Mouse (Mus musculus): ENCODE measurements around the gene Lsamp. TPM values are rescaled to one million over a fixed set of nuclear protein-coding genes. Genes with fewer than 3 reads are reported as not detected.
"Not testable (repeated sequence)": the region's sequence is repeated elsewhere in the genome, so short reads cannot be mapped to it uniquely, and the experiment has no call there.

Gene Lsamp
- polyA plus RNA-seq, 1 experiment from 2014 or later: 1.3 TPM

GRCm38 (mm10) chr16:40567431-40567941, 583.3 kb downstream of the Lsamp start:
- no peaks in the 10 kb centered on the region for H3K4me1 ChIP-seq (replicated peaks; ENCODE audit: control insufficient read depth, insufficient read depth, low read length)
- H3K27me3 ChIP-seq (replicated peaks; ENCODE audit: control insufficient read depth, insufficient read depth, low read length): no peaks in the 10 kb centered on the region
- H3K27ac ChIP-seq (ENCODE audit: low read depth, low read length): no peak overlapping the region
- no peak overlapping the region for H3K4me2 ChIP-seq
- no peak for ATAC-seq (replicated peaks; ENCODE audit: low FRiP score)
- DNase-seq (ENCODE audit: low spot score): no peak
- H3K9ac ChIP-seq (ENCODE audit: low read depth, low read length): no peak overlapping the region
- no peaks in the 10 kb centered on the region for H3K36me3 ChIP-seq (ENCODE audit: control insufficient read depth, insufficient read depth, low read length)
- H3K9me3 ChIP-seq (ENCODE audit: control insufficient read depth, low read length): no peaks in the 10 kb centered on the region
- WGBS: 82% methylated on average over 9 of the region's 9 CpGs
- H3K4me3 ChIP-seq (ENCODE audit: low read depth, low read length): no peak overlapping the region

DNA sequence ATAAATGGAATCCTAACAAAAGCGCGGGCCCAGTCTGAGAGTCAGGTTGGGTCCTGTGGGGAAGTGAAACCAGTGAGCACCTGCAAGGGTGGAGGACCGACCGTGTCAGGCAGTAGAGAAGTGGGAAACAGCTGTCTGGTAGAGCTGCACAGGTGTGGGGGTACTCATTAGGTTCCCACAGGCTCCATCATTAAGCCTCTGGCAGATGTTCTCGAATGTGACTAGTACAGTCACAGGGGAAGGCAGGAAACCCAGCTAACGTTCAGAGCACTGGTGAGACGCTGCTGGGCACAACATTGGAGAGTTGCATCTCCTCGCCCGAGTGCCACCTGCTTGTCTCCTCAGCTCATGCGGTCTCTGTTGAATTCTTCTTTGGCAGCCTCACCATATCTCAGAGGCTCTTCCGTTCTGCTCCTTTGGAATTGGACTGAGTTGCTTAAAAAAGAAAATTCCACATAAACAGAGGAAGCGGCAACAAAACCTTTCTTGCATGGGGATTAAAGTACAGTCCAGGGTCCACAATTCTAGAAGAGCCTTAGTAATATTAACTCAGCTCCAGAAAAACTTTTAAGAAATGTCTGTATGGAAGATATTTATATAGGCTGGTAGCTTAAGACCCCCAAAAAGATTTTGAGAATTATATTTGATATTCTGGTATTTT, 588.1 kb downstream of the Lsamp start:
- Histone ChIP-seq H3K4me1 (replicated peaks; ENCODE audit: control insufficient read depth, insufficient read depth, low read length) (no peaks in the 10 kb centered on the region), H3K4me3 (ENCODE audit: low read depth, low read length) (no peak overlapping the region), H3K9ac (ENCODE audit: low read depth, low read length) (no peak overlapping the region), H3K36me3 (ENCODE audit: control insufficient read depth, insufficient read depth, low read length) (no peaks in the 10 kb centered on the region), H3K27ac (ENCODE audit: low read depth, low read length) (no peak overlapping the region), H3K9me3 (ENCODE audit: control insufficient read depth, low read length) (no peaks in the 10 kb centered on the region), H3K4me2 (no peak overlapping the region), H3K27me3 (replicated peaks; ENCODE audit: control insufficient read depth, insufficient read depth, low read length) (no peaks in the 10 kb centered on the region)
- 85% methylated on average over 12 of the region's 12 CpGs for WGBS
- DNase-seq (ENCODE audit: low spot score) (no peak), ATAC-seq (replicated peaks; ENCODE audit: low FRiP score) (no peak)

DNA sequence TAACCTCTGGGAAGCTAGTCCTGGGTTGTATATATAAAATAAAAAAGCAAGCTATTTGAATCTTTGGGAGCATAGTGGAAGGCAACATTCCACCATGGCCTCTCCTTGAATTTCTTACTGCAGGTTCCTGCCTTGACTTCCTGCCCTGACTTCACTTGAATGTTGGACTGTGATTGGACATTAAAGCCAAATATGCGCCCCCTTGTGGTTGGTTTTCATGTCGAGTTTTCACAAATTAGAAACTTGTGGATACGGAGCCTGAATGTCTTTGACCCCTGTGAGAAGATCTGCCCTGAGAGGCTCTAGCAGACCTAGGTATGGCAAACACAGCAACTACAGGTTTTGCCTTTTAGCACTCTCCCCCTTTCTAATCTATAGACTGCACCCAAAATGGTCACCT, 597.9 kb downstream of the Lsamp start:
- Histone ChIP-seq H3K9me3 (ENCODE audit: control insufficient read depth, low read length) (no peaks in the 10 kb centered on the region), H3K36me3 (ENCODE audit: control insufficient read depth, insufficient read depth, low read length) (no peaks in the 10 kb centered on the region), H3K4me1 (replicated peaks; ENCODE audit: control insufficient read depth, insufficient read depth, low read length) (no peaks in the 10 kb centered on the region), H3K4me2 (no peak overlapping the region), H3K4me3 (ENCODE audit: low read depth, low read length) (no peak overlapping the region), H3K27me3 (replicated peaks; ENCODE audit: control insufficient read depth, insufficient read depth, low read length) (no peaks in the 10 kb centered on the region), H3K9ac (ENCODE audit: low read depth, low read length) (no peak overlapping the region), H3K27ac (ENCODE audit: low read depth, low read length) (no peak overlapping the region)
- DNase-seq (ENCODE audit: low spot score) (no peak), ATAC-seq (replicated peaks; ENCODE audit: low FRiP score) (no peak)
- WGBS: 57% methylated on average over 3 of the region's 3 CpGs

DNA sequence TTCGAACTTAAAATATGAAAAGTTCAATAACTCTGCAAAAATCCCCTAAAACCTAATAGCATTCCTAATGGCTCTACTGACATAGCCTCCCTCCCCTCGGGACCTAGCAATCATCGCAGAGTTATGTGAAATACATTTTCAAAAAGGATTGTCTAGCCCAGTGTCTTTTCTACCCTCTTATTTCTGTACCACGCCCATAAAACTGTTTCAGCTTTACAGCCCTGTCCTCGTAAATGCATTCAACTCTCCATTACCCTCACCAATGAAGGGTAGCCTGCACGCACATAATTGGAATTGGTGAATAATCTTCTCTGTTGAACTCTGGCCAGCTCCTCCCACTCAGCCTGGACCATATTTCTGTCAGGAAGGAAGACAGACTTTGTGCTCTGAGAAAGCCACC, 609.0 kb downstream of the Lsamp start:
- Histone ChIP-seq H3K27ac (ENCODE audit: low read depth, low read length) (no peak overlapping the region), H3K4me1 (replicated peaks; ENCODE audit: control insufficient read depth, insufficient read depth, low read length) (no peaks in the 10 kb centered on the region), H3K9me3 (ENCODE audit: control insufficient read depth, low read length) (no peaks in the 10 kb centered on the region), H3K36me3 (ENCODE audit: control insufficient read depth, insufficient read depth, low read length) (no peaks in the 10 kb centered on the region), H3K9ac (ENCODE audit: low read depth, low read length) (no peak overlapping the region), H3K27me3 (replicated peaks; ENCODE audit: control insufficient read depth, insufficient read depth, low read length) (no peaks in the 10 kb centered on the region), H3K4me2 (no peak overlapping the region), H3K4me3 (ENCODE audit: low read depth, low read length) (no peak overlapping the region)
- 79% methylated on average over 6 of the region's 6 CpGs for WGBS
- DNase-seq (ENCODE audit: low spot score) (no peak), ATAC-seq (replicated peaks; ENCODE audit: low FRiP score) (no peak)

GRCm38 (mm10) chr16:40601431-40602387, 617.5 kb downstream of the Lsamp start:
- no peaks in the 10 kb centered on the region for H3K4me1 ChIP-seq (replicated peaks; ENCODE audit: control insufficient read depth, insufficient read depth, low read length)
- H3K4me2 ChIP-seq: no peak overlapping the region
- DNase-seq (ENCODE audit: low spot score) (no peak), ATAC-seq (replicated peaks; ENCODE audit: low FRiP score) (no peak)
- no peaks in the 10 kb centered on the region for H3K27me3 ChIP-seq (replicated peaks; ENCODE audit: control insufficient read depth, insufficient read depth, low read length)
- H3K36me3 ChIP-seq (ENCODE audit: control insufficient read depth, insufficient read depth, low read length): no peaks in the 10 kb centered on the region
- no peaks in the 10 kb centered on the region for H3K9me3 ChIP-seq (ENCODE audit: control insufficient read depth, low read length)
- H3K4me3 ChIP-seq (ENCODE audit: low read depth, low read length): no peak overlapping the region
- H3K27ac ChIP-seq (ENCODE audit: low read depth, low read length): no peak overlapping the region
- WGBS: 37% methylated on average over 4 of the region's 4 CpGs
- H3K9ac ChIP-seq (ENCODE audit: low read depth, low read length): no peak overlapping the region

- DNase-seq (ENCODE audit: low spot score) (no peak), ATAC-seq (replicated peaks; ENCODE audit: low FRiP score) (no peak)
- Histone ChIP-seq H3K36me3 (ENCODE audit: control insufficient read depth, insufficient read depth, low read length) (no peaks in the 10 kb centered on the region), H3K27me3 (replicated peaks; ENCODE audit: control insufficient read depth, insufficient read depth, low read length) (no peaks in the 10 kb centered on the region), H3K27ac (ENCODE audit: low read depth, low read length) (no peak overlapping the region), H3K9me3 (ENCODE audit: control insufficient read depth, low read length) (no peaks in the 10 kb centered on the region), H3K4me1 (replicated peaks; ENCODE audit: control insufficient read depth, insufficient read depth, low read length) (no peaks in the 10 kb centered on the region), H3K4me3 (ENCODE audit: low read depth, low read length) (no peak overlapping the region), H3K9ac (ENCODE audit: low read depth, low read length) (no peak overlapping the region), H3K4me2 (no peak overlapping the region)
- 92% methylated on average over 3 of the region's 3 CpGs for WGBS
Observed at GRCm38 (mm10) chr16:40607509-40607908, 623.3 kb downstream of the Lsamp start.

- not testable (repeated sequence) for ATAC-seq (replicated peaks; ENCODE audit: low FRiP score); H3K36me3 ChIP-seq (ENCODE audit: control insufficient read depth, insufficient read depth, low read length); H3K4me3 ChIP-seq (ENCODE audit: low read depth, low read length); H3K27ac ChIP-seq (ENCODE audit: low read depth, low read length); H3K4me2 ChIP-seq; H3K4me1 ChIP-seq (replicated peaks; ENCODE audit: control insufficient read depth, insufficient read depth, low read length); H3K27me3 ChIP-seq (replicated peaks; ENCODE audit: control insufficient read depth, insufficient read depth, low read length); DNase-seq (ENCODE audit: low spot score); H3K9ac ChIP-seq (ENCODE audit: low read depth, low read length); H3K9me3 ChIP-seq (ENCODE audit: control insufficient read depth, low read length)
- 29% methylated on average over 1 of the region's 1 CpGs for WGBS
Observed at GRCm38 (mm10) chr16:40616697-40617096, 632.5 kb downstream of the Lsamp start.

- not testable (repeated sequence) for DNase-seq (ENCODE audit: low spot score); ATAC-seq (replicated peaks; ENCODE audit: low FRiP score); H3K4me3 ChIP-seq (ENCODE audit: low read depth, low read length); H3K36me3 ChIP-seq (ENCODE audit: control insufficient read depth, insufficient read depth, low read length); H3K4me1 ChIP-seq (replicated peaks; ENCODE audit: control insufficient read depth, insufficient read depth, low read length); H3K27me3 ChIP-seq (replicated peaks; ENCODE audit: control insufficient read depth, insufficient read depth, low read length); H3K4me2 ChIP-seq; H3K9me3 ChIP-seq (ENCODE audit: control insufficient read depth, low read length); H3K27ac ChIP-seq (ENCODE audit: low read depth, low read length); H3K9ac ChIP-seq (ENCODE audit: low read depth, low read length)
- 47% methylated on average over 7 of the region's 7 CpGs for WGBS
Observed at GRCm38 (mm10) chr16:40621086-40621485, 636.9 kb downstream of the Lsamp start.
